Mouse (Mus musculus) liver, adult 10 weeks (tissue): ENCODE data around the gene Ankrd36. TPM values are rescaled to one million over a fixed set of nuclear protein-coding genes. Genes with fewer than 3 reads are reported as not detected.

Experiments used
- polyA plus RNA-seq: library from polyadenylated mRNA; stranded (reverse); fragments of 350-450 nt; fragmentation: Illumina TruSeq; extraction: RNeasy Lipid Tissue Mini Kit (QIAGEN cat#74804); gene quantifications from one replicate; pipeline ENCODE4 v1.2.3, GENCODE M21; 2014; ENCODE audit warnings: low read depth, low replicate concordance

Ankrd36 gene
- not detected for polyA plus RNA-seq

GRCm38 (mm10) chr11:5569474-5569873 is at the start of gene Ankrd36:
Gene Ankrd36, plus strand, starts transcription at chr11:5569684.

GRCm38 (mm10) chr11:5520412-5521265 is 48.8 kb upstream of the Ankrd36 start, which contains the start of gene Xbp1:
Gene Xbp1, plus strand, starts transcription at chr11:5520659.

GRCm38 (mm10) chr11:5541799-5542481 is 27.5 kb upstream of the Ankrd36 start, which contains the start of gene Ccdc117:
Gene Ccdc117, minus strand, starts transcription at chr11:5542187.

GRCm38 (mm10) chr11:5715630-5716105 is 146.2 kb downstream of the Ankrd36 start, which contains the start of gene Mrps24:
Gene Mrps24, minus strand, starts transcription at chr11:5715680.

Other genes starting within 250 kb of the Ankrd36 start
- 4.7 TPM for gene Znrf3, start 124.8 kb upstream of the Ankrd36 start, polyA plus RNA-seq
- 187 TPM for gene Xbp1, start 49.0 kb upstream of the Ankrd36 start, polyA plus RNA-seq
- 21.5 TPM for gene Ccdc117, start 27.5 kb upstream of the Ankrd36 start, polyA plus RNA-seq
- 11.5 TPM for gene Mrps24, start 146.0 kb downstream of the Ankrd36 start, polyA plus RNA-seq
- gene Urgcp, start 192.7 kb downstream of the Ankrd36 start, polyA plus RNA-seq, result 2.7 TPM
- 2.3 TPM for gene Dbnl, start 218.8 kb downstream of the Ankrd36 start, polyA plus RNA-seq
- gene Pgam2, start 234.0 kb downstream of the Ankrd36 start, polyA plus RNA-seq, result not detected